Mouse (Mus musculus) neutrophil, adult 65 days (primary cell): ENCODE data around the gene Ms4a7. TPM values are rescaled to one million over a fixed set of nuclear protein-coding genes. Genes with fewer than 3 reads are reported as not detected.

Source experiments
- total RNA-seq: library from RNA; stranded (reverse); gene quantifications from 2 replicates; pipeline ENCODE4 v1.2.4, GENCODE M21; 2023

Gene Ms4a7
- total RNA-seq: 0.25 TPM in 1 of 2 replicates, not detected in the other

GRCm38 (mm10) chr19:11335932-11336331 is at the start of gene Ms4a7:
Gene Ms4a7 (minus strand): TSS chr19:11336146.

DNA sequence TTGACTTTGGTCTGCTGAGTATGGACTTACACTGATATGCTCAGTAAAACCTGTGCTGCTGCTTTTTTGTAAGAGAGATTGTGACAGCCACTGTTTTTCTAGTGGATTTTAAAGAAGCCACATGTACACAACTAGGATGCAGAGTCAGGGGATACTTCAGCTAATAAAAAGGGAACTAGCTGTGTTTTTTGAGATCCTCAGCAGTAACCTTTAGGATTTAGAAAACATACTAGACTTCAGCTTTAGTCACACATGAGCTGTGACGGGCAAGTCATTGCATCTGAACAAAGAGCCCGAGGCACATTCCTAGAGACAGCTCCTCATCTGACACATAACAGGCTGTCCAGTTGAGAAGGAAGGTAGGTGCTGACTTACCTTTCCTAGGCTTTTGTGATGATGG is 39.3 kb upstream of the Ms4a7 start, which contains the start of gene Ms4a4a:
Gene Ms4a4a (plus strand): TSS at position 251 of the 400 bp plus-strand sequence.

DNA sequence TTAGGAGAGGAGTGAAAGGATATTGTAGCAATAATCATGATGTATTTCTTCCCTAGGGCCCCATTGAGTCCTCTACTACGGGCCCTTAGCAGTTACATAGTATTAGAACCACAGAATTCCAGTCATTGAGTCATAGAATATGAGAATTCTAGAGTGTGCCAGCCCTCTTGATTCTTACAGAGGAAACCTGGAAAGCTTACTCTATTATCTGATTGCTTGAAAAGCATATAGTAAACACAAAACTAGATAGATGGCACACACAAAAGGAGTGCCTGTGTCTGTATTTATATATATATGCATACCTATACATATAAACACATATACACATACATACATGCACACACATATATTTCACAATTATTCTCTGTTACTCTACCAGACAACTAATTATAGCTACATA is 21.6 kb downstream of the Ms4a7 start, which contains the start of gene Ms4a14:
Gene Ms4a14 (minus strand): TSS at position 101 of the 400 bp plus-strand sequence.

GRCm38 (mm10) chr19:11283773-11284172 is 52.2 kb downstream of the Ms4a7 start, which contains the start of gene Ms4a5:
Gene Ms4a5 (minus strand): TSS chr19:11283873.

Other genes starting within 250 kb of the Ms4a7 start
- gene 1700017D01Rik, start 205.3 kb downstream of the Ms4a7 start, total RNA-seq: not detected in 2 replicates
- not detected in 2 replicates for gene 1700025F22Rik, start 170.8 kb downstream of the Ms4a7 start, total RNA-seq
- gene Ms4a13, start 139.4 kb downstream of the Ms4a7 start, total RNA-seq: not detected in 2 replicates
- gene Ms4a12, start 103.7 kb downstream of the Ms4a7 start, total RNA-seq: not detected in 2 replicates
- 0.86 and 0.95 TPM in 2 replicates for gene Ms4a1, start 69.9 kb downstream of the Ms4a7 start, total RNA-seq
- not detected in 2 replicates for gene Ms4a5, start 52.3 kb downstream of the Ms4a7 start, total RNA-seq
- not detected in 2 replicates for gene Ms4a14, start 21.7 kb downstream of the Ms4a7 start, total RNA-seq
- gene Ms4a4a, start 39.4 kb upstream of the Ms4a7 start, total RNA-seq: 8.6 and 9.1 TPM in 2 replicates
- gene Ms4a4c, start 68.6 kb upstream of the Ms4a7 start, total RNA-seq: 26.6 and 27.6 TPM in 2 replicates
- 3.4 and 5.1 TPM in 2 replicates for gene Ms4a4b, start 107.4 kb upstream of the Ms4a7 start, total RNA-seq
- 117 and 149 TPM in 2 replicates for gene Ms4a6c, start 133.2 kb upstream of the Ms4a7 start, total RNA-seq
- 1.5 and 2.4 TPM in 2 replicates for gene Gm8369, start 149.8 kb upstream of the Ms4a7 start, total RNA-seq
- gene Ms4a6b, start 180.4 kb upstream of the Ms4a7 start, total RNA-seq: 11.9 and 14.9 TPM in 2 replicates
- not detected in 2 replicates for gene Ms4a4d, start 200.7 kb upstream of the Ms4a7 start, total RNA-seq